Mouse (Mus musculus) ES-Bruce4 (cell line): ENCODE measurements around the gene Gm5089. TPM values are rescaled to one million over a fixed set of nuclear protein-coding genes. Genes with fewer than 3 reads are reported as not detected.

ENCODE experiments used
- H3K27ac ChIP-seq: 2 replicates; pipeline ENCODE4 v1.5.1; 2012; ENCODE audit warnings: low read length, inconsistent platforms; ENCODE audit not compliant: insufficient read depth
- H3K27me3 ChIP-seq: 2 replicates; pipeline ENCODE4 v1.6.1; 2012; ENCODE audit warnings: mild to moderate bottlenecking, low read length, inconsistent platforms; ENCODE audit not compliant: control insufficient read depth, poor library complexity, insufficient read depth, severe bottlenecking
- H3K36me3 ChIP-seq: 2 replicates; pipeline ENCODE4 v1.6.1; 2012; ENCODE audit warnings: inconsistent platforms, mild to moderate bottlenecking, low read length, moderate library complexity; ENCODE audit not compliant: control insufficient read depth, poor library complexity, insufficient read depth, severe bottlenecking
- H3K4me1 ChIP-seq: one replicate; pipeline ENCODE4 v1.8.1; 2011; ENCODE audit warnings: low read length; ENCODE audit not compliant: control insufficient read depth, insufficient read depth
- H3K4me3 ChIP-seq: 2 replicates; pipeline ENCODE4 v1.5.1; 2011; ENCODE audit warnings: low read depth, mild to moderate bottlenecking, low read length
- H3K9ac ChIP-seq: 2 replicates; pipeline ENCODE4 v1.6.1; 2012; ENCODE audit warnings: low read depth, mild to moderate bottlenecking, inconsistent platforms; ENCODE audit not compliant: poor library complexity, severe bottlenecking
- H3K9me3 ChIP-seq: replicated peaks from 2 replicates; pipeline ENCODE4 v1.6.1; 2012; ENCODE audit warnings: mild to moderate bottlenecking, low read length, inconsistent platforms; ENCODE audit not compliant: control insufficient read depth, poor library complexity, insufficient read depth, severe bottlenecking
- CTCF ChIP-seq: IDR thresholded peaks from one replicate; pipeline ENCODE4 v1.8.1; 2011; ENCODE audit warnings: low read depth, low read length
- EP300 ChIP-seq: IDR thresholded peaks from 2 replicates; pipeline ENCODE4 v1.6.1; 2011; ENCODE audit warnings: low read depth, low read length; ENCODE audit not compliant: insufficient read depth
- POLR2A ChIP-seq: IDR thresholded peaks from one replicate; pipeline ENCODE4 v1.8.1; 2011; ENCODE audit warnings: low read length; ENCODE audit not compliant: insufficient read depth
- polyA plus RNA-seq: library from polyadenylated mRNA; stranded (reverse); fragments of >200 nt; gene quantifications from 2 replicates; pipeline ENCODE4 v1.2.4, GENCODE M21; 2011; ENCODE audit warnings: low read depth; ENCODE audit not compliant: missing spikeins, insufficient read depth, insufficient read length

Gene Gm5089
- polyA plus RNA-seq, 1 experiment = 0.40 TPM

- no peak overlapping the region for H3K9ac ChIP-seq
- H3K27ac ChIP-seq = no peak overlapping the region
- H3K27me3 ChIP-seq = no peaks in the 10 kb centered on the region; the same call in 1 of the 2 replicates
- TF ChIP-seq POLR2A (no peak), EP300 (no peak), CTCF (no peak)
- H3K36me3 ChIP-seq = no peaks in the 10 kb centered on the region
- H3K9me3 ChIP-seq = no peaks in the 10 kb centered on the region
- H3K4me3 ChIP-seq = no peak overlapping the region
- peaks cover 5% of the 10 kb centered on the region for H3K4me1 ChIP-seq
Observed at GRCm38 (mm10) chr14:122390935-122391334, 60.0 kb downstream of the Gm5089 start.

GRCm38 (mm10) chr14:122389684-122390370 lies 61.1 kb downstream of the Gm5089 start:
- TF ChIP-seq CTCF (no peak), EP300 (no peak), POLR2A (no peak)
- Histone ChIP-seq H3K4me1 (peaks cover 5% of the 10 kb centered on the region), H3K9me3 (no peaks in the 10 kb centered on the region), H3K27me3 (no peaks in the 10 kb centered on the region; the same call in 1 of the 2 replicates), H3K9ac (no peak overlapping the region), H3K36me3 (no peaks in the 10 kb centered on the region), H3K4me3 (no peak overlapping the region), H3K27ac (no peak overlapping the region)

- Histone ChIP-seq H3K27ac (no peak overlapping the region), H3K9me3 (no peaks in the 10 kb centered on the region), H3K36me3 (no peaks in the 10 kb centered on the region), H3K4me3 (no peak overlapping the region), H3K4me1 (peaks cover 5% of the 10 kb centered on the region), H3K27me3 (no peaks in the 10 kb centered on the region; the same call in 1 of the 2 replicates), H3K9ac (no peak overlapping the region)
- TF ChIP-seq CTCF = no peak
- no peak for TF ChIP-seq EP300
- TF ChIP-seq POLR2A = no peak
Observed at GRCm38 (mm10) chr14:122388431-122389031, 62.4 kb downstream of the Gm5089 start.

- no peaks in the 10 kb centered on the region for H3K36me3 ChIP-seq
- no peak for TF ChIP-seq CTCF
- TF ChIP-seq EP300 = no peak
- no peak for TF ChIP-seq POLR2A
- H3K4me1 ChIP-seq = peaks cover 5% of the 10 kb centered on the region
- no peaks in the 10 kb centered on the region for H3K9me3 ChIP-seq
- no peaks in the 10 kb centered on the region; the same call in 1 of the 2 replicates for H3K27me3 ChIP-seq
- H3K9ac ChIP-seq = no peak overlapping the region
- no peak overlapping the region for H3K4me3 ChIP-seq
- H3K27ac ChIP-seq = no peak overlapping the region
Observed at GRCm38 (mm10) chr14:122387781-122388180, 63.1 kb downstream of the Gm5089 start.

GRCm38 (mm10) chr14:122386281-122387130 lies 64.4 kb downstream of the Gm5089 start:
- H3K4me1 ChIP-seq = peaks cover 3% of the 10 kb centered on the region
- H3K9ac ChIP-seq = no peak overlapping the region
- H3K4me3 ChIP-seq = no peak overlapping the region
- no peaks in the 10 kb centered on the region for H3K36me3 ChIP-seq
- TF ChIP-seq EP300 (no peak), POLR2A (no peak), CTCF (no peak)
- H3K27me3 ChIP-seq = no peaks in the 10 kb centered on the region; the same call in 1 of the 2 replicates
- H3K27ac ChIP-seq = no peak overlapping the region
- no peaks in the 10 kb centered on the region for H3K9me3 ChIP-seq
